Mouse (Mus musculus) ovary, adult 2 months (tissue): ENCODE data around the gene Rab32. TPM values are rescaled to one million over a fixed set of nuclear protein-coding genes. Genes with fewer than 3 reads are reported as not detected.

Source experiments
- polyA plus RNA-seq: library from polyadenylated mRNA; depleted of rRNA; stranded (reverse); fragments of >200 nt; gene quantifications from 2 replicates; pipeline ENCODE4 v1.2.3, GENCODE M21; 2012; rRNA removed

Rab32 gene
- polyA plus RNA-seq, result 10.9 and 12.6 TPM in 2 replicates

GRCm38 (mm10) chr10:10557570-10558336 is at the start of gene Rab32:
Gene Rab32 (minus strand): TSS chr10:10558265.

Other genes with a start within 250 kb of the Rab32 start
- gene Adgb, start 85.9 kb downstream of the Rab32 start, polyA plus RNA-seq, result 0.92 and 0.99 TPM in 2 replicates
- gene Gm10944, start 123.1 kb upstream of the Rab32 start, polyA plus RNA-seq, result not detected in 2 replicates